Mouse (Mus musculus): ENCODE measurements around the gene Tns1.
A peak's percentile ranks its signal among the peaks of the same experiment; 100 is the strongest.
"Not testable (repeated sequence)": the region's sequence is repeated elsewhere in the genome, so short reads cannot be mapped to it uniquely, and the experiment has no call there.

The Tns1 gene

GRCm38 (mm10) chr1:74124021-74124981, at the start of gene Tns1:
Gene Tns1, minus strand, starts transcription at chr1:74124449.
- no peak for DNase-seq (ENCODE audit: low spot score in 2 of 2)

- DNase-seq (ENCODE audit: low spot score in 2 of 2), result no peak
These were observed 48.5 kb upstream of the Tns1 start for GRCm38 (mm10) chr1:74172722-74173121.

DNA sequence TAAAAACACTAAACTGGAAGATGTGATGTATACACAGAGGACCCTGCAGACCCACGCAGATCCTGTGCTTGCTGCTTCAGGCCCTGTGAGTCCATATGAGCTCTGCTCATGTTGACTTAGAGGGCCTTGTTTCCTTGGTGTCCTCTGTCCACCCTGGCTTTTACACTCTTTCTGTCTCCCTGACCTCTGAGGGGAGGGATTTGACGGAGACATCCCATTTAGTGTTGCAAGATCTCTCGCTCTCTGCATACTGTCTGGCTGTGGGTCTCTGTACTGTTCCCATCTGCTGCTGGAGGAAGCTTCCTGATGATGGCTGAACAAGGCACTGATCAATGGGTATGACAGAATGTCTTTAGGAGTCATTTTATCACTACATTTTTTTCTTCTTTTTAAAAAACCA, 45.5 kb upstream of the Tns1 start:
- DNase-seq (ENCODE audit: low spot score in 2 of 2), result no peak

GRCm38 (mm10) chr1:74167136-74167535, 42.9 kb upstream of the Tns1 start:
- DNase-seq (ENCODE audit: low spot score in 2 of 2), result no peak

DNA sequence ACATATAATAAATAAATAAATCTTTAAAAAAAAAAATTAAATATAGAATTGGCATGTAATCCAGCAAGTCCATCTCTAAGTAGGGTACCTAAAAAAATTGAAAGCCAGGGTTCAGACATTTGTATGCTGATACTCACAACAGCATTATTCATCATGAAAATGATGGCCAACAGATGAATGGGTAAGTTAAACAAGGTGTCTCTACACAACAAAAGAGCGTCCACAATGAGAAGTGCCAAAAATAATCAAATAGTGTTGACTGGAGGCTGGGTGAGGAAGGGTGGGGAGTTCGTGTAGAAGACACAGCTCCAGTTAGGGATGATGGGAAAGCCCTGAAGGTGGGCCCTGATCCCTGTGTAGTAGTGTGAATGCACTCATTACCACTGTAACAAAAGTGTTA, 35.8 kb upstream of the Tns1 start:
- DNase-seq (ENCODE audit: low spot score in 2 of 2), result no peak

DNA sequence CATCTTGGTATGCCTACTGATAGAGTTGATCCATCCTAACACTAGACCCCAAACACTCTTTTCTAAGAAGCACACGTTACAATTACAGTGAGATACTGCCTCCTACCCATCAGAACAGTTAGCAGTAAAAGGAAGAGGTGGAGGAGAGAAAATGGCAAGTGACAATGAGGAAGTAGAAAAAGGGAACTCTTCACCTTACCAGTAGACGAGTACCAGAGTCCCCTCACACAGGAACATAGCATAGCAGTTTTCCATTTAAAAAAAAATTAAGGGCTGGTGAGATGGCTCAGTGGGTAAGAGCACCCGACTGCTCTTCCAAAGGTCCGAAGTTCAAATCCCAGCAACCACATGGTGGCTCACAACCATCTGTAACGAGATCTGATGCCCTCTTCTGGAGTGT, 35.4 kb upstream of the Tns1 start:
- not testable (repeated sequence) for DNase-seq (ENCODE audit: low spot score in 2 of 2)

DNA sequence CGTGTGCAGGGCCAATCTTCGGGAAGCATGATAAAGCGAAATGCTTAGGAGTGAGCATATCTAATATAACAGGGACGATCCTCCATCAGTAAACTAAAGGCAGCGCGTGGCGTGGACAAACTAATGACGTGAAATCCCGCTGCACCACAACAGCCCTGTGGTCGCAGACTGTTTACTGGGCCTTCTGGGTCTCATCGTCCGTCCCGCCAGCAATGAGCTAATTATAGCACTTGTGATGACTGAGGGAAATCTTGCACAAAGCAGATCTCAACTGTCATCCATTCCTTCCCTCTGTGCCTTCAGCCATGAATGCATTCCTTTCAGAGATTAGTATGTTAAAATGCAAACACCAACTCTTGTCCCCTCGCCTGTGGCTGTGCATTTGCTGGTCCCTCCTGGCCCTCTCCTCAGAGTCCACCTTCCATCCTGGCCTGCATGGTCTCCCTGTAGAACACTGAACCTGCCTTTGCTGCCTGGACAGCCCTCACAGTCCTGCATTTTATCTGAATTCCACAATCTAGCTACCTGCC, 32.2 kb upstream of the Tns1 start:
- no peak for DNase-seq (ENCODE audit: low spot score in 2 of 2)

GRCm38 (mm10) chr1:74155435-74156012, 31.3 kb upstream of the Tns1 start:
- no peak for DNase-seq (ENCODE audit: low spot score in 2 of 2)

DNA sequence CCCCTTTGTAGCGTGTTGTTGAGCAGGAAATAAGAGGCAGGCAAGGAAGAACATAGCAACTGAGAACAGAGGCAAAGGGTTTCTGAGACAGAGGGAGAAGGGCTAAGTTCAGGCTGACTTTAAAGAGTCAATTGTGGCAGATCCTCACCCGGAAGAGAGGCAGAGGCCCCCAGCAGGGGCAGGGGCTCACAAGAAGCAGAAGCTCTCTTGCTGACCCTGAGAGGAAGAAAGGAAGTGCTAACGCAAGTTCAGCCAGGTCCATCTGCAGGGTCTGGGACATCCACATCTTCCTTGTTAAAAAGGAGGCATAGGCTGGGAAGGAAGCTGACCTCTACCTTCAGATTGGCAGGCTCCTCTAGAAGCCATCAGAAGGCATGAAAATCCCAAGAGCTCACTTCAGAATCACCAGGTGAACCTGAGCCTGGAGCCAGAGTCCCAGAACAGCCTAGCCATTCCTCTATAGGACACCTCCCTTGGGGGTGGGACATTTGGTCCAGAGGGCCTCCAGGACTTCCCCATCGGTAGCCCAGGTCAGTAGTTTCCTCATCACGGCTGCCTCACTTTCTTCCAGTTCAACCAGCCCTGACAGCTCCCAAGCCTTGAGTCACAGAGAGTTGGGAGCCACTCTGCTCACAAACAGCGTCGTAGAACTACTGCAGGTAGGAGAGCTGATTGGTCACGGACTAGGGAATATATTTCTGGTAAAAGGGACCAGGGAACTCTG, 29.4 kb upstream of the Tns1 start, which contains the start of gene Cxcr2:
Gene Cxcr2, plus strand, starts transcription at position 529 of the 724 bp plus-strand sequence.
- DNase-seq (ENCODE audit: low spot score in 2 of 2), result no peak

- DNase-seq (ENCODE audit: low spot score in 2 of 2), result no peak
These were observed 26.8 kb upstream of the Tns1 start for GRCm38 (mm10) chr1:74151091-74151490.

DNA sequence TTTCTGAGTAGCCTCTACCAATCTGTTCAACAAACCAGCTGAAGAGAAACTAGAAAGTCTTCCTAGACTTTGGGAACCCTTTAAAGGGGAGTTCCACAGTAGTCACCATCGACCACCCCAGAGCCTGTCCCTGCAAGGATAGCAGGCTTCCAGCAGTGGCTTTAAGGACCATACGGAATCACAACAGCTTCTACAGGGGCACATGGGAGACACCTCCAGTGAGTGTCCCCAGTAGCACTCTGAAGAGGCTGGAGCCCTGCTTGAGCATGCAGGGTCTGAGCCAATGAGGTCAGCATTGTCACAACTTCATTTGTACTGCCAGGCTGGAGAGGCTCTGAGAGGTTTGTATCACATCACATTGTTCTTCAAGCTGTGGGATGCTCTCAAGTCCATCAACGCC, 25.9 kb upstream of the Tns1 start:
- no peak for DNase-seq (ENCODE audit: low spot score in 2 of 2)

DNA sequence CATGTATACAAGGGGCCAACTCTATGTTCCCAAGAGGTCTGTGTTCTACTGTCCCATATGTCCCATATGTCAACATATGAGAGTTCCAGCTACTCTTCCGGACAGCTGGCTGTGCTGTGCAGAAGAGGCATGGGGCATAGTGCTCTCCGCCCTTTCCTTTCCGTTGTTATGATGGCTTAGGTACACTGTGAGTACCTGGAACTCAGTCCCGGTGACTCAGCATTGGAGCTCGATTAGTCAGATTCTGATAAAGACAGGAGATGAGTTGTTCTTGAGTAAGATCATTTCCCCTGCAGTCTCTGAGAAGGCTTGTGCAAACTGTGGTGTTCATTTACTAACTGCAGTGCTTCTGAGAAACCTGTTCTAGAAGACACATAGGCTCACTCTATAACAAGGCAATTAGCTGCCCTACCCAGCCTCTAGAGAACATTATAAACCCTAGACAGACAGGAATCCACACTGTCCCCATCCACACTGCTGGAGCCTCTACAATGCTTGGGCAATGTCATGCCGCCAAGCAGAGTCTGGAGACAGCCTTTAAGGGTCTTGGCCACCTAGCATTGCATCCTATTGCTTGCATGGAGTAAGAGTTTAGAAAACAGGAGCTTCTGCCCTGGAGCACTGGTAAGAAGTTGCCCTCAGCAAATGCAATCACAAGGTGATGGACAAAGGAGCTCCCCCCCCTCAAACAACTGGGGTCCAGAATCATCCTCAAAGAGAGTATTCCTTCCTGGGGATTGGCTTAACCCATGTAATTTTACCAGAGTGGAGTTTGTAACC, 25.0 kb upstream of the Tns1 start:
- DNase-seq (ENCODE audit: low spot score in 2 of 2), result no peak

- DNase-seq (ENCODE audit: low spot score in 2 of 2), result no peak
These were observed 17.5 kb upstream of the Tns1 start for GRCm38 (mm10) chr1:74141781-74142180.

- no peak for DNase-seq (ENCODE audit: low spot score in 2 of 2)
These were observed 15.2 kb upstream of the Tns1 start for GRCm38 (mm10) chr1:74139415-74139814.

GRCm38 (mm10) chr1:74135326-74135950, 11.2 kb upstream of the Tns1 start:
- no peak for DNase-seq (ENCODE audit: low spot score in 2 of 2)

- DNase-seq (ENCODE audit: low spot score in 2 of 2), result no peak
These were observed 9.7 kb upstream of the Tns1 start for GRCm38 (mm10) chr1:74133954-74134353.

DNA sequence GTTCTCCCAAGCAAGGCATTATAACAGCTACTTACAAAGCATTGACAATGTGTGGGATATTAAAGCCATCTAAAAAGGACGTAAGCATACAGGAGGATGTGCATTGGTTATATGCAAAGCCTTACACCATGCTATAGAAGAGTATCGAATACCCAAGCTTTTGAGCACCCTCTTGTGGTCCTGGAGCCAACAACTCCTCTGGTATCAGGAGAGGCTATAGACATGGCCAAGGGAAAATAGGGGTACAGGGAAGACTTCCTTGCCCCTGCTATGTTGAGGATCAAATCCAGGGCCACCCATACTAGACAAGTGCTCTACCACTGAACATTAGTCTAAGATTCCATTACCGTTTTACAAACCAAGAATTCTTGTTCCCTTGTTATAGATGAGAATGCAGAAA, 7.8 kb upstream of the Tns1 start:
- no peak for DNase-seq (ENCODE audit: low spot score in 2 of 2)

GRCm38 (mm10) chr1:74130883-74131659, 6.8 kb upstream of the Tns1 start:
- no peak for DNase-seq (ENCODE audit: low spot score in 2 of 2)

GRCm38 (mm10) chr1:74124991-74125552, 823 bp upstream of the Tns1 start, which contains the start of gene Rufy4:
Gene Rufy4, plus strand, starts transcription at chr1:74125541.
- peak; percentile 48 to 53 for DNase-seq (ENCODE audit: low spot score in 2 of 2)

DNA sequence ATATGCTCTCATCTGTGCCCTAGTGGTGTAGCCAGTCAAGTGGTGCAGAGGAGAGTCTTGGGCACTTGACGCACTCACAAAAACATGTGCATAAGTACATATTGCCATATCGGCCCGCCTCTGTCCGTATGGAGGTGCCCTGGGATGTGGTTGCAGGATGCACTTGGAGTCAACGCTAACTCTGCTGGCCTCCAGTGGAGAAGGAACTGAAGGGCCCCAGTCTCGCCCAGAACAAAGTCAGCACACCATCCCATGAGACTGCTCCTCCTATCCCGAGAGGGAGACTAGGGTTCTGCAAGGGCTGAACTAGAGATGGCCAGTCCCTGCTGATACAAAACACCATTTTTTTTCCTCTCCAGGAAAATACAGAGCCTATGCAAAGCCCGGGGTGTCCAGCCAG, 1.0 kb downstream of the Tns1 start:
- DNase-seq (ENCODE audit: low spot score in 2 of 2), result no peak
